Mouse (Mus musculus) lung, postnatal 4 days (tissue): ENCODE measurements around the gene Itga3.

Experiments used
- DNase-seq, 2 experiments: peaks; one replicate each; pipeline ENCODE4 v3.0.0; 2021

Itga3 gene

GRCm38 (mm10) chr11:95070140-95071107 lies 6.2 kb downstream of the Itga3 start:
- peak in 1 of 2 experiments; percentile 49 for DNase-seq

DNA sequence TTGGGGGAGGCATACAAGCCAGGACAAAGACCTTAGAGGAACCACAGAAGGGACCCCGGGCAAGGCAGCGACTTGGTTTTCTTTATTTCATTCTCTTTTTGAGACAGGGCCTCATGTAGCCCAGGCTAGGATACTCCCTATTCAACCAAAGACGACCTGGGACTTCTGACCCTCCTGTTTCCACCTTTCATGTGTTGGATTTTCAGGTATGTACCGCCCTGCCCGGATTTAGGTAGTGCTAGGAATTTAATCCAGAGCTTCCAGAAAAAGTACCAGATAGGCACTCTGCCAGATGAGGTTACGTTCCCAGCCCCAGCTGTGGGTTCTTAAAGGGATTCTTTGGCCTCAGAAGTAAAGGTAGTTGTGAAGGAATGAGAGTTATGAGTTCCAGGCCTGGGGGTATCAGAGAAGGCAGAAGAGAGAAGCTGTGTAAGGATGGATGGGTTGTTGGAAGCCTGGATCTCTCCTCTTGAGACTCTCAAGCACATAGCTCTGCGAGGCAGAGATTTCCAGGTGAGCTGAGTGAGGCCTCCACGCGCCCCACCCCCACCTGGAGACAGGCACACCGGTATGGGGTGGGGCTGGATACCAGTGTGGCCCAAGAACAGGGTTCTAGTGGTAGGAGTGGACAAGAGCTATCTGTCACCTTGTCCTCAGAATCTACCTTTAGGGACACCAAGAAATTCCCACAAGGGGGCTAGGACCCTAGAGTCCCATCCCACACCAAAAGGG lies 7.2 kb downstream of the Itga3 start:
- DNase-seq: peak in 1 of 2 experiments; percentile 53

DNA sequence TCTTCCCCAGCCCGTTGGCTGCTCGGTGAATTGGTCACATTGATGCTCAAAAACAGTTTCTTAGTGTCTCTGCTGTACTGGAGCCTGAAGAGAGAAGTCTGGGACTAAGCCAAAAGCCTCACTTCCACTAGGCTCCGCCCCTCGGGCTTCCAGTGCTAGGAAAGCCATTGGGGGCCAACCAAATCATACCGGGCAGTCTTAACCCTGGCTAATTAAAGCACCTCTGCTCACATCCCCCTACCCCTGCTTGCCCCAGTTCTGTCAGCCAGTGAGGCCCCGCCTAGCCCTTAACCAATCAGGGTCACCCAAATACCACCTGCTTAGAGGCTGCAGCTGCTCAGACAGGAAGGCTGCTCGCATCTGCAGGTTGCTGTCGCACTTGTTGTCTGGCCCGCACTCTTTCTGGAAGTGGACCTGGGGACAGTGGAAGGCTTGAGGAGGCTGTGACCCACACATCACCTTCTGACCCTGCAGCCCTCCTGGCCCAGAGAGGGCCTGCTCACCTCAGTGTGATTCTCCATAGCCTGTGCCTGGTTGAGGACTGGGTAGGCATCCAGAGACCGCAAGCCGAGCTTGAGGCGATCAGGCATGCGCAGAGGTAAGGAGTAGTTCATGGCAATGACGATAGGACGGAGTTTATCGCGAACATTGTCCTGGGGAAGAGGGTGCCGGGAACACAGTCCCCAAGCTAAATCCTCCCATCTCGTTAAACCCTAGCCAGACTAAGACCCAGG lies 19.7 kb downstream of the Itga3 start:
- DNase-seq: no peak

DNA sequence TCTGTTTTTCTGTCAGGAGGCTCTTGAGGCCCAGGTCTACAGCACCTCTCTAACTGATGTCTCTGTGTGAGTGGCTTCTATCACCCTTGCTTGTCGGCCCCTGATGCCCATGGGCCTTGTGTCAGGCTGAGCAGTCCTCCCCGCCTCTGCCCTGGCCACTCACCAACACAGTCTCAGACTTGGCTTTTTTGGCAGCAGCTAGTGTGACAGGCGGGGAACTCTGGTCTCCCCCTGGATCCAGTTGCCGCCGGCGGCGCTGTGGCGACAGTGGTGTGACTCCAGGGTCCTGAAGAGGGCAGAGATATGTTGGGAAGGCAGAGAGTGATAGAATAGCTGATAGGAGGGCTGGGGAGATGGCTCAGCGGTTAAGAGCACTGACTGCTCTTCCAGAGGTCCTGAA lies 23.5 kb downstream of the Itga3 start:
- DNase-seq: peak in 1 of 2 experiments; percentile 36

- peak; percentile 43 to 74 for DNase-seq
These were observed 29.5 kb downstream of the Itga3 start for GRCm38 (mm10) chr11:95046980-95047680.

DNA sequence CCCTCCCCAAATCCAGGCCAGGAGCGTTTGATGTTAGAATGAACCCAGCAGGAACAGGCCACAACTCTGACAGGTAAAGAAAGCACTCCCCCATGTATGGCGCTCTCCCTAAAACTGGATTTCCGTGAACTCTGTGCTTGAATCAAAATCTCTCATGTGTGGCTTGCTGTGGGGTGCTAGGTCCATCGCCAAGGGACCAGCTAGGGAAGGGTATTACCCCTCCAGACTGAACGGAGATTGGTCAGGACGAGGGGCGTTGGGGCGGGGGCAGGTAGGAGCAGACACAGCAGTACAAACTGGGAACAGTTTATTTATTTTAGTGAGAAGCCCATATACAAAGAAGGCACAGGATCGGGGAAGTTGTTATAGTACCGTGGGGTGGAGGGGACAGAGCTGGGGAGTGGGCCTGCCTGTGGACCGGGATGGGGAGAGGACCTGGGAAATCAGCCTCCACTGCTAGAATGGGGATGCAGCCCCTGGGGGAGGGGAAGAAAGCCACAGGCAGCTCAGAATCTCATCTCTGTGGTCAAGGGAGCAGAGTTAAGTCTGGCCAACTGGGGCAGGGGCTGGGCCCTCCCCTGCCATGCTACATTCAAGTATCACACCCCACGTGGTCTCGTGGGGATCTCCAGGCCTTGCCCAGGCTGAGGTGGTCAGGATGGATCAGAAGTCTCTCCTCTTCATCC lies 32.3 kb downstream of the Itga3 start:
- DNase-seq: peak in 1 of 2 experiments; percentile 18

GRCm38 (mm10) chr11:95043608-95044007 lies 33.0 kb downstream of the Itga3 start:
- no peak for DNase-seq

GRCm38 (mm10) chr11:95043060-95043459 lies 33.5 kb downstream of the Itga3 start:
- DNase-seq: no peak

DNA sequence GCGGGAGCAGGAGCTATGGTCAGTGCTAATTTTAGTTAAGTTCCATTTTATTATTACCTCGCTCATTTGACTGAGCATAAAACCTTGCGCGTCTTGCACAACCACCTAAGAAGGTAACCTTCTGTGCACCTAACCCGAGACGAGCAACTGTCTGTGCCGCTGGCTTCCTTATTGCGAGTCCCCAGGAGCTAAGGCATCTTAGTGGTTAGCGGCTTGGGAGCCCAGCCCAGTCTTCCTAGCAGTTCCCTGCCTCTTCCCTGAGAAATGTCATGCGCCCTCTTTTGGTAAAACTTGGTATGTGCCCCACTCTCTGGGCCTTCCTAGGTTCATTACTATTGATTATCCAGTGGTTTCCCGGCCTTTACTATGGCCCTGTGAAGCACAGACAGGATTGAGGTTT lies 34.5 kb downstream of the Itga3 start:
- peak; percentile 82 to 87 for DNase-seq

DNA sequence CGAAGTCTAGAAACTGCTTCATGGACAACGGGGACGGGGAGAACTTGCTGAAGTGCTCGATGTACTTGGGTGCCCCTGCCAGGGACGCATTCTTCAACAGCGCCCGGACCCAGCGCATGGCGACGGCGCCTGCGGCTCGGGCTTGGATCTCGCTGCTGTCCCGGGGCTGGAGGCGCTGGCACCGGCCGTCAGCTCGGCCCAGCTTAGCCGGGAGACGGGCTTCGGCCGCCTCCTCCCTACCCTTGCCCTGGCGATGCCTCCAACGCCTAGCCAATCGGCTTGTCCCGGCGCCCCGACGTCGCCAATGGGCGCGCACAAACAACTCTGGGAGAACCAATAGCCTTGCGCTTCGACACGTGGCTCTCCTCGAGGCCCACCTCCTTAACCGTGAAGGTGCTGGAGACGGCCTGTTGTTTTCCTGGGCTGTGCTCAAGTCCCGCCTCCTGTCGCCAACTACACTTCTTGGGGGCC lies 35.4 kb downstream of the Itga3 start, which contains the start of gene Pdk2:
TSS of gene Pdk2 (minus strand) at position 216 of the 471 bp plus-strand sequence.
- peak; percentile 96 to 99 for DNase-seq

DNA sequence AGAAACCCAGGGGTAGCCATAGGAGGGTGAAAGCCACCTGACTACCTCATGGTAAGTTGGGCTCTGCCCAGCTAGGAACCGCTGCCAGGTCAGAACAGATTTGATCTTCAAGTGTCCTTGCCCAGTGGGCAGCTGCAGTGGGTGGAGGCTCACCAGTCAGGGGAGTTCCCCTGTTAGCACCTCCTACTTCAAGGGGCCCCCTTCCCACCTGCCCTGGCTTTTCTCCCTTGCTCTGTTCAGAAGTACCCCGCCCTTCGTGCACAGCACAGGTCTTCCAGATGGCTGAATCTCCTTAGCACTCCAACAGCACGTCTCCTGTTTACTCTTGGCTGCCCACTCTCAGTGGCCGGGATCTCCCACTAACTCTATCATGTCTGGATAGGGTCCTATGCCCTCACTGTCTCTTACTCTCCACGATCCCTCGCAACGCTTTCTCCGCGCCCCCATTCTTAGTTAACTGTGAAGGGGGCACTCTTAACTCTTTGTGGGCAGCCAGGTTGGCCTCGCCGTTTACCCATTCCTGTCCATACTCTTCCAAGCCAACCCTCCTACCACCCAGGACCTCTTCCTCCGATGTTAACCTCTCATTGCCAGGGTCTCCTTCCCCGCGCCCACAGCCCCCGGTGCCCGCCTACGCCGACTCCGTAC lies 36.0 kb downstream of the Itga3 start:
- peak; percentile 66 to 87 for DNase-seq

GRCm38 (mm10) chr11:95039766-95040165 lies 36.8 kb downstream of the Itga3 start:
- DNase-seq: no peak

DNA sequence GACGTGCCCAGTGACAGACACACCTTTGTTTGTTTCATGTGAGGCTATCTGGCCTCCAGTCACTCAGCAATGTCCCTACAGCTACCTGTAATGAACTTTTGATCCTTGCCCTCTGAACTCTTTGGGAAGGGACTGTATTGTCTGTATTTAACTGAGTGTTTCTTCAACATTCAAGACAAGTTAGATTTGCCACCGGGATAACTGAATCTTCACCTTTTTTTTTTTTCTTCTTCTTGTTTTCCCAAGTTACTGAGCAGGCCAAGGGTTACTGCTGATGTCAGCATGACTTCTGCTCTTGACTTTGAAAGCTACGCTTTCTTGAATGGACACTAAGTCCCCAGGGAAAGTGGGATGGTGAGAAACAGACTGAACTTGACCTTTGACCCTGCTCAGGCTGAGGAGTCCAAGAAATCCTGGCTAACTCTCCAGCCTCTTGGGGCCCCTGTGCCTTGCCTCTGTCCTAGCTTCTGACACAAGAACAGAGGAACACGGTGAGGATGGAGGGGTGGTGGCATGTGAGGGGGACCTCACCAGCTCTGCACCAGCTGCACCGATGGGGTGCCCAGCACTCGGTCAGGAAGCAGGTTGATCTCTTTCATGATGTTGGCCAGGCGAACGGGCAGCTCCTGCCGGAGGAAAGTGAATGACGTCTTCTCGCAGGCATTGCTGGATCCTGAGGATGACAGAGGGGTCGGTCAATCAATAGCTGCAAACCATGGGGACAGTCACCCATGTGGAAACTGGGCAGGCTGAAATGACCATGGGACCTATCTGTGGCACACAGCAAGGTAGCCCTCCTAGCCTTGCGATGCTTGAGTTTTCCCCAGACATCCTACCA lies 37.6 kb downstream of the Itga3 start:
- no peak for DNase-seq

DNA sequence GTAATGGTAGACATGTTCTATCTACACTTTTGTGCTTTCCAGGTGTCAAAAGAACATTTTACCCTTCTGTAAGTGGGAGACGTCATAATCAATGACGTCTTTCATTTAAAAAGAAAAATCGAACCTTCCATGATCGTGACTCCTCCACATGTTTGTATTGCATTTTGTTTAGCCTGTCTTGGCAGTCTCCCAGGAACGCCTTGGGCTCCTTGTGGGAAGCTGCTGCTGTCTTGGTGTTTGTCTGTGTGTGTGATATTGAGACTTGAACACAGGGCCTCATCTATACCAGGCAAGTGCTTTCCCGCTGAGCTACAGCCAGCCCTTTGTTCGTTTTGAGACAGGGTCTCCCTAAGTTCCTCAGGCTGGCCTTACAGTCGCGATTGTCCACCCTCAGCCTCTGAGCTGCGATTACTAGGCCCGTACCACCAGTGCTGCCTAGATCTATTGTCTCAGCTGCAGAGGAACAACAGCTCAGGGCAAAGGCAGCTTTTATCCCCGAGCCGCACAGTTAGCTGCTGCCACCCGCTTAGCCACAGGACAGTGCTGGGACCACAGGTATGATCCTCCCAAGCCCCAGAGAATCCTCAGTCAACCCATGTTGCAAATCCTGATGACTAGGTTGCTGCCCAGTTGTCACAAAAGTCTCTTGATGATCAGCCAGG lies 38.3 kb downstream of the Itga3 start:
- DNase-seq: no peak

DNA sequence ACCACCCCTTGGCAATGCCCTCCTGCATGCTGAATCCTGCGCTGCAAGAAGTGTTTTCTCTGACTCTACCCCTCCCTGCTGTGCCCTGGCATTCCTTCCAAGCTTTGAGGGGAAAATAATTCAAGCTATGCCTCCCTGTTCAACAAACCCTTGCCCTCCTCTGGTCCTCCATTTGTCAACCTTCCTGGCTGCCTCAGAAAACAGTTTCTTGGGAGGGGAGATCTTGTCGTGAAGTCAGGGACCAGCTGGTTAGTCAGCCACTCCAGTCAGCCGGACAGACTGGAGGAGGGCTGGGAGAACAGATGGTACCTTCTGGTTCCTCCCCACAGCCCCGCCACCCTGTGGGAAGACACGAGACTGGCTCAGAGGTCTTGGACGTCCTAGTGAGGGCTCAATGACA lies 39.3 kb downstream of the Itga3 start:
- DNase-seq: no peak

DNA sequence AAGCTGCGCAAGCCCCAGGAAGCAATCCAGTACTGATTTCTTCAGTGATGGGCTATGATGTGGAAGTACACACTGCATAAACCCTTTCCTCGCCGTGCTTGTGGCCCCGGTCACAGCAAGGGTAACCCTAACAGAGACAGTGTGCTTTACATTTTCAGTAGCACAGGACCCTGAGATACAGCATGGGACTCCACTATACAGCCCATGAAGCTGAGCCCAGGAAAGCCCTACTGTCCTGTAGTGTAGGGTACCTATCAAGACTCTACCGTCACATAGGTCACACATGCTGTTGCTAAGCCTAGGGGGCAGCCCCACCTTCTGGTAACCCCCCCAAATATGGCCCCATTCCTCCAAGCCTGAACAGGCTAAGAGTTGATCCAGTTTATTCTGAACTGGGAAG lies 40.1 kb downstream of the Itga3 start:
- no peak for DNase-seq

DNA sequence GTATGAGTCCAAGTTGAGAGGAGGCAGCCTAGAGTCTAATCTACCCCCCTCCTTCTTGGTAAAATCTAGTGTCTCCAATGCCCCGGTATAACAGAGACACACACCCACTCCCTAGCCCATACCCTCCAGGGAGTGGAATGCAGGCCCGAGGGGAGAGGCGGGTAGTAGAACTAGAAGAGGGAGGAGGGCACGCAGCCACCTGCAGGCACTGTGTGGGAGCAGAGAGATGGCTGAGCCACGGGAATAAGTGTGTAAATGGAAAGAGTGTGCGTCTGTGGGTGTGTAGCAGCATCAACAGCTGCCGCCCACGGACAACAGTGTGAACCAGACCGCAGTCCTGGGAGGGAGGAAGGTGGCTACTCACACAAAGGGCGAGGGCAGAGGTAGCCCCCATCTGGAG lies 41.7 kb downstream of the Itga3 start:
- DNase-seq: no peak

GRCm38 (mm10) chr11:95033617-95034016 lies 43.0 kb downstream of the Itga3 start:
- no peak for DNase-seq

DNA sequence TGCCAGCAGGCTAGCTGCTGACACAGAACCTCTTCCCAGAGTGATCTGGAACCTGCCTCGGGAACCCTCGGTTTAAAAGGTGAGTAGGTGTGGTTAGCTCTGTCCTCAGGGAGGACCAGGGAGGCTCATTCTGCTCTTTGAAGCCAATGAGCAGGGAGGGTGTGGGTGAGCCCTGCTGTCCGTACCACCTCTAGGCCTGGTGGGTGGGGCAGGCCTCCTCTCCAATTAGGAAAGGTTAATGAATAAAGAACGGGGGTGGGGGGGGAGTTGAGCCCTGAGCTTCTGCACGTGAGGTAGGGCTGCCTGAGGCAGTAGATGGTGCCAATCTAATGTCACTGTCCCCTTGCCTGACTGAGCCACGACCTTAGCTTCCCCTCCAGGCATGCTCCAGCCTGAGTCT lies 43.7 kb downstream of the Itga3 start:
- no peak for DNase-seq
